Mouse (Mus musculus) heart, adult 2 months (tissue): Measurements from ENCODE around the gene Tpcn1.

Source experiments
- CTCF ChIP-seq: fragments of 200-600 bp; IDR thresholded peaks from 2 replicates; pipeline ENCODE4 v1.8.1; 2022; ENCODE audit warnings: antibody characterized with exemption, mild to moderate bottlenecking, moderate library complexity
- EP300 ChIP-seq: fragments of 200-500 bp; IDR thresholded peaks from 2 replicates; pipeline ENCODE4 v1.6.1; 2011; ENCODE audit warnings: low read depth, low read length, control low read depth; ENCODE audit not compliant: insufficient read depth
- POLR2A ChIP-seq: fragments of 200-500 bp; IDR thresholded peaks from 2 replicates; pipeline ENCODE4 v1.6.1; 2011; ENCODE audit warnings: mild to moderate bottlenecking, low read depth, low read length, control low read depth; ENCODE audit not compliant: insufficient read depth

- no peak for TF ChIP-seq POLR2A
- TF ChIP-seq CTCF, result no peak
- no peak for TF ChIP-seq EP300
Observed at GRCm38 (mm10) chr5:120571056-120571740, 17.3 kb downstream of the Tpcn1 start.
